Mouse (Mus musculus): Measurements from ENCODE around the gene Olfr65. TPM values are rescaled to one million over a fixed set of nuclear protein-coding genes. Genes with fewer than 3 reads are reported as not detected.

Gene Olfr65
- polyA plus RNA-seq (2012; rRNA removed), result not detected in 2 replicates

DNA sequence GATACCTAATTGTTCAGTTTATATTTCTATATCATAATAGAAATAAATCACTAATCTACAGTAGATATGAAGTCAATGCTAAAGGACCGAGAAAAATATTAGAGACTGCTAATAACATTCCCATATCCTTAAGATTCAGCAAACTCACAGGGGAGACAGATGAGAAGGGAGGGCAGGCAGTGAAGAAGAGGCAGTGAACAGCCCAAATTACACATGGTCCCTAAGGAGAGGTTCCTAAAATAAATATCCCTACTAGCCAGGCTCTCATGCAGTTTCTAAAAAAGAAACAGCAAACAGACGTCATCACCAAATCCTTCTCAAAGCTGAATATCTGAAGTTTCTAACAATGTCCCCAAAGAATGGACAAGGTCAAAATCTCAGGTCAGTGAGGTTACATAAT lies at the start of gene Olfr65:
TSS of gene Olfr65 (plus strand) at position 301 of the 400 bp plus-strand sequence.
- no peak for DNase-seq
- 48% methylated on average over 2 of the region's 2 CpGs for WGBS
- Histone ChIP-seq H3K27me3 (replicated peaks; ENCODE audit: control insufficient read depth, insufficient read depth, low read length) (no peaks in the 10 kb centered on the region), H3K36me3 (ENCODE audit: control insufficient read depth, insufficient read depth, low read length) (no peaks in the 10 kb centered on the region), H3K27ac (ENCODE audit: insufficient read depth, low read depth, low read length) (no peak within 1 kb of the TSS), H3K4me3 (ENCODE audit: insufficient read depth, low read depth, low read length) (no peak within 1 kb of the TSS), H3K4me1 (ENCODE audit: control insufficient read depth, insufficient read depth, low read length) (no peaks in the 10 kb centered on the region)
- TF ChIP-seq CTCF (conservative IDR thresholded peaks at IDR 0.05; ENCODE audit: insufficient read depth, insufficient read length, low read depth, low read length) (no peak), POLR2A (IDR thresholded peaks at IDR 0.05; ENCODE audit: low read depth, low read length) (no peak)

DNA sequence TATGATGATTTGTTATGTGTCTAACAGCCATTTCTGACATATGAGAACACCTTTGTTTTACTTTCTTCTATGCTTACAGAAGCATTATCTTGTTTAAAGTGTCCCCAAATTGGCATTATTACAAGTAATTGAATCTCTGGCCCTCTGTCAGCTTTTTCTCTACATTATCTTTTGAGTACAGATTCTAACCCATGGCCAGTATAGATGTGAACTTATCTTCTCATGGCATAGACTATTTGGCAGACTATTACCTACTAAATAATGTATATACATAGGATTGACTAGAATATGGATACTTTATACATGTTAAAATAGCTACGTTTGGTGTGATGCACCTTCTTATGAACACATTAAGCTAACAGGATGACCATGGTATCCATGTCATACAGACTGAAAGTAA lies 48.6 kb upstream of the Olfr65 start:
- WGBS, result 55% methylated on average over 1 of the region's 1 CpGs
- no peaks in the 10 kb centered on the region for H3K27me3 ChIP-seq (replicated peaks; ENCODE audit: control insufficient read depth, insufficient read depth, low read length)
- no peak overlapping the region for H3K27ac ChIP-seq (ENCODE audit: insufficient read depth, low read depth, low read length)
- TF ChIP-seq CTCF (conservative IDR thresholded peaks at IDR 0.05; ENCODE audit: insufficient read depth, insufficient read length, low read depth, low read length) (no peak), POLR2A (IDR thresholded peaks at IDR 0.05; ENCODE audit: low read depth, low read length) (no peak)
- H3K4me1 ChIP-seq (ENCODE audit: control insufficient read depth, insufficient read depth, low read length), result no peaks in the 10 kb centered on the region
- no peak for DNase-seq
- no peaks in the 10 kb centered on the region for H3K36me3 ChIP-seq (ENCODE audit: control insufficient read depth, insufficient read depth, low read length)
- H3K4me3 ChIP-seq (ENCODE audit: insufficient read depth, low read depth, low read length), result no peak overlapping the region

DNA sequence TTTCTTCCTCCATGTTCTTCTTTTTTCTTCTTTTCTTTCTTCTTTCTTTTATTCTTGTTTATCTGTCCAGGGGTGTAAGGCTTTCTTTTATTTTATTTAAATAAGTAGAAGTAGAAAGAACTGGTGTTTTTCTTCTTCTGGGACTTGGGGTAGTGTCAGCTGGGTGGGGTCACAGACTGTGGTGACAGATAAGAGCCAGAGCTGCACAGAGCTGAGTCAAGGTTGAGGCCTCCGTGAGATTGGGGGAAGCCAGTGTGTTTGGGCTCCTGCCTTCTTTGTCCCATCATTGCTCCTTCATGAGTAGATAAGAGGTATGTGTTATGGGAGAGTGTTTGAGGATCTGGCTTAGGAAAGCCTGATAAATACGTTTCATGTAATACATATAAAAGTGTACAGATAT lies 44.2 kb upstream of the Olfr65 start:
- no peak overlapping the region for H3K27ac ChIP-seq (ENCODE audit: insufficient read depth, low read depth, low read length)
- no peak overlapping the region for H3K4me3 ChIP-seq (ENCODE audit: insufficient read depth, low read depth, low read length)
- no peak for DNase-seq
- H3K27me3 ChIP-seq (replicated peaks; ENCODE audit: control insufficient read depth, insufficient read depth, low read length), result no peaks in the 10 kb centered on the region
- no peaks in the 10 kb centered on the region for H3K4me1 ChIP-seq (ENCODE audit: control insufficient read depth, insufficient read depth, low read length)
- no peaks in the 10 kb centered on the region for H3K36me3 ChIP-seq (ENCODE audit: control insufficient read depth, insufficient read depth, low read length)
- WGBS, result 59% methylated on average over 2 of the region's 2 CpGs
- TF ChIP-seq POLR2A (IDR thresholded peaks at IDR 0.05; ENCODE audit: low read depth, low read length) (no peak), CTCF (conservative IDR thresholded peaks at IDR 0.05; ENCODE audit: insufficient read depth, insufficient read length, low read depth, low read length) (no peak)

DNA sequence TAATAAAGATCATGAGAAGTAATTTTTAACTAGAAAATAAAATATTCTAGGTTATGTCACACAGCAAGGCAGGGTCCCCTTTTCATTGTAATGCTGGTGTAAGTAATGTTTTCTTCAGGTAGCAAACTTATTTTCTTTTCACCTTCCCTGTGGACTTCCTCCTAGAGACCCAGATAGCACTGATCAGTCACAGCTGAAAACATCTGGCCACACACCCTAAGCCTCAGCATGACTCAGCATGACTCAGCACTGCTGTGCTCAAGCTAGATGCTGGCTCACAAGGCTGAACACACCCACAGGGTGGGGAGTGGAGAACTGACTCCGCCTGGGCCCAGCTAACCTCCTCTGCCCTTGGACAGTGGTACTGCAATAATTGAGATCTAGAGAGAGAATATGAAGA lies 42.4 kb upstream of the Olfr65 start:
- WGBS, result 59% methylated on average over 1 of the region's 1 CpGs
- DNase-seq, result no peak
- no peak overlapping the region for H3K27ac ChIP-seq (ENCODE audit: insufficient read depth, low read depth, low read length)
- H3K4me1 ChIP-seq (ENCODE audit: control insufficient read depth, insufficient read depth, low read length), result no peaks in the 10 kb centered on the region
- TF ChIP-seq POLR2A (IDR thresholded peaks at IDR 0.05; ENCODE audit: low read depth, low read length) (no peak), CTCF (conservative IDR thresholded peaks at IDR 0.05; ENCODE audit: insufficient read depth, insufficient read length, low read depth, low read length) (no peak)
- H3K27me3 ChIP-seq (replicated peaks; ENCODE audit: control insufficient read depth, insufficient read depth, low read length), result no peaks in the 10 kb centered on the region
- no peaks in the 10 kb centered on the region for H3K36me3 ChIP-seq (ENCODE audit: control insufficient read depth, insufficient read depth, low read length)
- no peak overlapping the region for H3K4me3 ChIP-seq (ENCODE audit: insufficient read depth, low read depth, low read length)

DNA sequence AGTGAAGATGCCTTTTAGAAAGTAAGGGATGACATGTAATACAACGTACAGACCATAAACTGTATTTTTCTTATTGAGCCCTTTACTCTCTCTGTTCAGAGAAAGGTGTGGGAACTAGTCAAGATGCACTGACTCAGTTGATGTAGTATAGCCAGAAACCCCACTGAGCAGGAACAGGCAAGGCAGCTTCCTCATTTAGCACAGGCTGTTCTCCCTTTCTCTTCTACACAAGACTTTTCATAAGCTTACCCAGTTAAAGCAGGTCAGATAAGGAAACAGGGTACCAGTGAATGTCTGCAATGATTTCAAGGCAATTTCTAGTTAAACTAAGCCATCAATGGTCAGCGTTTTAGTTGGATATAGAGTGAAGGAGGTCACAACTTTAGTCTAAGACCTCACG lies 41.8 kb upstream of the Olfr65 start:
- WGBS, result 87% methylated on average over 3 of the region's 3 CpGs
- no peak for DNase-seq
- no peak overlapping the region for H3K27ac ChIP-seq (ENCODE audit: insufficient read depth, low read depth, low read length)
- no peaks in the 10 kb centered on the region for H3K36me3 ChIP-seq (ENCODE audit: control insufficient read depth, insufficient read depth, low read length)
- no peak overlapping the region for H3K4me3 ChIP-seq (ENCODE audit: insufficient read depth, low read depth, low read length)
- no peak for TF ChIP-seq POLR2A (IDR thresholded peaks at IDR 0.05; ENCODE audit: low read depth, low read length)
- TF ChIP-seq CTCF (conservative IDR thresholded peaks at IDR 0.05; ENCODE audit: insufficient read depth, insufficient read length, low read depth, low read length), result no peak
- no peaks in the 10 kb centered on the region for H3K27me3 ChIP-seq (replicated peaks; ENCODE audit: control insufficient read depth, insufficient read depth, low read length)
- no peaks in the 10 kb centered on the region for H3K4me1 ChIP-seq (ENCODE audit: control insufficient read depth, insufficient read depth, low read length)

DNA sequence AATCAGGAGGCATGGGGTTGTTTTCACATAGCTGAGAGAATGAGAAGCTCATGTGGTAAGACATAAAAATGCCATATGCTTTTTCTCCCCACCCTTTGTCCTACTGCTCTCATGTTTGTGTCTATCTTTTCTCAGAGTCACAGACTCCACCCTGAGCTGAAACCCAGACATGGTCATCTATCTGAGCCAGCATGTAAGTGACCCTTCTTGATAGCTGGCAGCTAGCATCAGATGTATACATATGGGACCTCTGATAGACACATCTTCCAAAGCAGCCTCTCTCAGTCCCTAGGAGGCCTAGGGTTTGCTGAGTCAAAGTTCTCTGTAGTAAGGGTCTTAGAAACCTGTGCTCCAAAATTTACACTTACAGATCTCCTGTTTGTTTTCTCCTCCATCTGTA lies 37.6 kb upstream of the Olfr65 start:
- TF ChIP-seq CTCF (conservative IDR thresholded peaks at IDR 0.05; ENCODE audit: insufficient read depth, insufficient read length, low read depth, low read length) (no peak), POLR2A (IDR thresholded peaks at IDR 0.05; ENCODE audit: low read depth, low read length) (no peak)
- no peaks in the 10 kb centered on the region for H3K4me1 ChIP-seq (ENCODE audit: control insufficient read depth, insufficient read depth, low read length)
- H3K36me3 ChIP-seq (ENCODE audit: control insufficient read depth, insufficient read depth, low read length), result no peaks in the 10 kb centered on the region
- no peak overlapping the region for H3K27ac ChIP-seq (ENCODE audit: insufficient read depth, low read depth, low read length)
- no peak overlapping the region for H3K4me3 ChIP-seq (ENCODE audit: insufficient read depth, low read depth, low read length)
- H3K27me3 ChIP-seq (replicated peaks; ENCODE audit: control insufficient read depth, insufficient read depth, low read length), result no peaks in the 10 kb centered on the region
- DNase-seq, result no peak

DNA sequence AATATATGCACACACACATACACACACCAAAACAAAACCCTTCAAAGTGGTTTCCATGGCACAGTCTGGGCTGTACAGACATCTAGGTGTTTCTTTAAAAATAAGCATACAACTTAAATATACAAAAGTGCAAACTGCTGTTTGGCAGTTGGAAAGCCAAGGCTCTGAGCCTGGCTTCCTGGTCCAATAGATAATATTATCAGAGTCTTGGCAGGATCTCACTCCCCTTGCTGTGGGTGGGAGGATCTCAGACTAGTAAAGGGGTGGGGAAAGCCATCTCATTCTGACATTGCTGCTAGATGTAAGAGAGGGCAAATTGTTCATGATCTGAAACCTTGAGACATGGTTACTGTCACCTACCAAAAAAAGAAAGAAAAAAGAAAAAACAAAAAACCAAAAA lies 32.6 kb upstream of the Olfr65 start:
- H3K27me3 ChIP-seq (replicated peaks; ENCODE audit: control insufficient read depth, insufficient read depth, low read length), result no peaks in the 10 kb centered on the region
- TF ChIP-seq POLR2A (IDR thresholded peaks at IDR 0.05; ENCODE audit: low read depth, low read length) (no peak), CTCF (conservative IDR thresholded peaks at IDR 0.05; ENCODE audit: insufficient read depth, insufficient read length, low read depth, low read length) (no peak)
- H3K4me3 ChIP-seq (ENCODE audit: insufficient read depth, low read depth, low read length), result no peak overlapping the region
- DNase-seq, result no peak
- H3K36me3 ChIP-seq (ENCODE audit: control insufficient read depth, insufficient read depth, low read length), result no peaks in the 10 kb centered on the region
- no peaks in the 10 kb centered on the region for H3K4me1 ChIP-seq (ENCODE audit: control insufficient read depth, insufficient read depth, low read length)
- H3K27ac ChIP-seq (ENCODE audit: insufficient read depth, low read depth, low read length), result no peak overlapping the region

DNA sequence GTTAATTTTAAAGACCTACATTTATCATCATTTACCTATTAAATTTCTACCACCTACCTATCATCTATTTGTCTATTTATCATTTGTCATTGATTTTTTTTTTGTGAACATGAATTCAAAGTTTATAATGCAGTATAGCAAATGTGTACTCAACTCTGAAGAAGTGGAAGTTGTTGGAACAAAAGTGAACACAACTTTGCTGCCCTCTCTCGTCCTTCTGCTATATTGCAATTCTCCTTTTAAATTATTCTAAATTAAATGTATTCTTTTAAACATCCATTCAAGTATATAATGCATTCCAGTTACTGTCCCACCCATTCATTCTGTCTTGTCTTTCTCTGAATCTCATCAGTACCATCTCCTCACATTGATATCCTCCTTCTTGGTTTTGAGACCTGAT lies 30.2 kb upstream of the Olfr65 start:
- H3K36me3 ChIP-seq (ENCODE audit: control insufficient read depth, insufficient read depth, low read length), result no peaks in the 10 kb centered on the region
- no peaks in the 10 kb centered on the region for H3K27me3 ChIP-seq (replicated peaks; ENCODE audit: control insufficient read depth, insufficient read depth, low read length)
- no peak for DNase-seq
- TF ChIP-seq CTCF (conservative IDR thresholded peaks at IDR 0.05; ENCODE audit: insufficient read depth, insufficient read length, low read depth, low read length) (no peak), POLR2A (IDR thresholded peaks at IDR 0.05; ENCODE audit: low read depth, low read length) (no peak)
- H3K27ac ChIP-seq (ENCODE audit: insufficient read depth, low read depth, low read length), result no peak overlapping the region
- 5% methylated on average over 1 of the region's 1 CpGs for WGBS
- no peaks in the 10 kb centered on the region for H3K4me1 ChIP-seq (ENCODE audit: control insufficient read depth, insufficient read depth, low read length)
- H3K4me3 ChIP-seq (ENCODE audit: insufficient read depth, low read depth, low read length), result no peak overlapping the region

Data from kidney, adult 2 months (tissue).